Mouse (Mus musculus) cerebellum, adult 2 months (tissue): ENCODE measurements around the gene Akr1cl.

ENCODE experiments used
- CTCF ChIP-seq: fragments of 200-500 bp; IDR thresholded peaks from 2 replicates; pipeline ENCODE4 v1.5.1; 2011; ENCODE audit warnings: low read depth, mild to moderate bottlenecking, control low read depth, low read length, moderate library complexity, borderline replicate concordance; ENCODE audit not compliant: insufficient read depth
- POLR2A ChIP-seq: fragments of 200-500 bp; IDR thresholded peaks from 2 replicates; pipeline ENCODE4 v1.6.1; 2011; ENCODE audit warnings: low read length, control low read depth, borderline replicate concordance; ENCODE audit not compliant: insufficient read depth

- TF ChIP-seq POLR2A (no peak), CTCF (no peak)
Measured at GRCm38 (mm10) chr1:65043433-65043832, 10.9 kb upstream of the Akr1cl start.
